Comparison of ENCODE assay signal across 8 mouse cellular contexts in genomic region chr7:66839463-66840007, GRCm38 (mm10). TPM values are rescaled to one million over a fixed set of nuclear protein-coding genes. Genes with fewer than 3 reads are reported as not detected.
A peak's percentile ranks its signal among the peaks of the same experiment; 100 is the strongest.
DNase-seq lines count a peak whose midpoint lies in the region; ATAC-seq lines count a peak whose summit lies in the region.

TSS of gene Adamts17 (plus strand) at chr7:66839735.

- DNase-seq in R1 (ENCODE audit: low read depth, low spot score): peak; percentile 98
- peak; percentile 97 to 98 for DNase-seq in cerebellum, postnatal 14 days
- DNase-seq in frontal cortex, postnatal 36 days (ENCODE audit: low spot score in 2 of 2): peak; percentile 92 to 97
- DNase-seq in hindbrain, embryonic 14.5 days (ENCODE audit: low spot score): peak; percentile 93
- DNase-seq in layer of hippocampus, postnatal 25 days (ENCODE audit: extremely low spot score in 1 of 2, low spot score in 1 of 2): peak; percentile 81 to 87
- DNase-seq in lung, postnatal 14 days: peak; percentile 93
- peak; percentile 77 for DNase-seq in retina, adult 2 months (ENCODE audit: low read depth, low spot score)
- DNase-seq in thymus, postnatal 25 days: peak; percentile 93

- H3K9ac ChIP-seq in hindbrain, embryonic 14.5 days: peak within 1 kb of the TSS; percentile 74

- under 1% methylated on average over 30 of the region's 30 CpGs for WGBS in hindbrain, embryonic 14.5 days

- 0 out of 2 replicates have a peak, but pooled peaks cover 5% of the 10 kb centered on the region for H3K27me3 ChIP-seq in hindbrain, embryonic 14.5 days (ENCODE audit: control insufficient read depth, insufficient read depth, low read length)

- peak; percentile 98 for ATAC-seq in hindbrain, embryonic 14.5 days (ENCODE audit: low FRiP score)

- peak within 1 kb of the TSS; percentile 97 for H3K4me2 ChIP-seq in hindbrain, embryonic 14.5 days (replicated peaks)

- H3K36me3 ChIP-seq in hindbrain, embryonic 14.5 days (replicated peaks; ENCODE audit: control insufficient read depth, insufficient read depth): no peaks in the 10 kb centered on the region

- peaks cover 8% of the 10 kb centered on the region; the same call in 1 of the 2 replicates for H3K4me1 ChIP-seq in hindbrain, embryonic 14.5 days (replicated peaks; ENCODE audit: control insufficient read depth, insufficient read depth, low read length)

- H3K9me3 ChIP-seq in hindbrain, embryonic 14.5 days (ENCODE audit: control insufficient read depth, low read length): no peaks in the 10 kb centered on the region

- peak within 1 kb of the TSS; percentile 68 for H3K27ac ChIP-seq in hindbrain, embryonic 14.5 days

- peak within 1 kb of the TSS; percentile 54 for H3K4me3 ChIP-seq in hindbrain, embryonic 14.5 days (replicated peaks; ENCODE audit: low read length)

RNA-seq across cellular contexts. Expression of gene Adamts17, which starts in this region (rescaled TPM):
- 3.8 and 5.0 TPM in 2 replicates for polyA plus RNA-seq in hindbrain, embryonic 14.5 days (2014; fragmentation: Nextera tagmentation; extraction: Ambion mirVana)
- total RNA-seq in layer of hippocampus, postnatal 25 days (2021): 10 to 100 TPM; 20.7 to 29.2 TPM

Comparison
In these comparisons a context has a peak if more than half of its experiments do, and no peak if none do; other contexts are left out.
1. Peak in every context shown above with its lines: DNase-seq, ATAC-seq, H3K4me3 ChIP-seq and H3K27ac ChIP-seq.